Mouse (Mus musculus): ENCODE data around the gene Sspn. TPM values are rescaled to one million over a fixed set of nuclear protein-coding genes. Genes with fewer than 3 reads are reported as not detected.

The Sspn gene
- total and polyA plus RNA-seq, 3 experiments = not detected

- DNase-seq (ENCODE audit: low read depth, low spot score) = no peak
- no peak for TF ChIP-seq ZNF384 (IDR thresholded peaks at IDR 0.05; ENCODE audit: low read depth, low read length)
- TF ChIP-seq EP300 (IDR thresholded peaks at IDR 0.05; ENCODE audit: low read depth in 1 of 2, low read length in 2 of 2) = no peak
- no peak for TF ChIP-seq ELF1 (IDR thresholded peaks at IDR 0.05; ENCODE audit: low read depth, low read length)
- TF ChIP-seq GATA1 (IDR thresholded peaks at IDR 0.05; ENCODE audit: low read depth, low read length) = no peak
- TF ChIP-seq BHLHE40 (IDR thresholded peaks at IDR 0.05; ENCODE audit: borderline replicate concordance, low read depth, low read length) = no peak
- no peak for TF ChIP-seq HCFC1 (IDR thresholded peaks at IDR 0.05; ENCODE audit: low read depth, low read length)
- TF ChIP-seq RAD21 (IDR thresholded peaks at IDR 0.05; ENCODE audit: low read depth, low read length) = no peak
- no peak for TF ChIP-seq SIN3A (IDR thresholded peaks at IDR 0.05; ENCODE audit: low read length)
- no peak for TF ChIP-seq POLR2AphosphoS5 (IDR thresholded peaks at IDR 0.05; ENCODE audit: borderline replicate concordance, low read depth, low read length)
- TF ChIP-seq POLR2AphosphoS2 (IDR thresholded peaks at IDR 0.05; ENCODE audit: low read length) = no peak
- TF ChIP-seq MXI1 (IDR thresholded peaks at IDR 0.05; ENCODE audit: low read depth, low read length) = no peak
- no peak for TF ChIP-seq MAX (IDR thresholded peaks at IDR 0.05; ENCODE audit: low read length)
- no peak for TF ChIP-seq MYB (IDR thresholded peaks at IDR 0.05; ENCODE audit: low read depth, low read length)
- no peak for TF ChIP-seq MAZ (IDR thresholded peaks at IDR 0.05; ENCODE audit: low read depth, low read length)
- Histone ChIP-seq H3K79me2 (ENCODE audit: control insufficient read depth, insufficient read depth, low read length, poor library complexity) (no peaks in the 10 kb centered on the region), H3K9me3 (replicated peaks; ENCODE audit: insufficient read depth, low read length) (no peaks in the 10 kb centered on the region), H3K4me3 (ENCODE audit: control insufficient read depth in 1 of 2, insufficient read depth in 1 of 2, low read depth in 2 of 2, low read length in 2 of 2) (no peak overlapping the region), H3K4me1 (ENCODE audit: control insufficient read depth in 1 of 2, insufficient read depth in 2 of 2, low read length in 2 of 2) (peaks cover 0 to 14% of the 10 kb centered on the region in 2 experiments; a peak in 3 of 4 replicates), H3K36me3 (ENCODE audit: control insufficient read depth in 1 of 2, insufficient read depth in 2 of 2, low read length in 2 of 2) (no peaks in the 10 kb centered on the region; a peak in 1 of 4 replicates), H3K27me3 (ENCODE audit: control insufficient read depth in 1 of 2, insufficient read depth in 2 of 2, low read length in 2 of 2) (no peaks in the 10 kb centered on the region), H3K27ac (ENCODE audit: control insufficient read depth, low read depth, low read length) (no peak overlapping the region), H3K9ac (ENCODE audit: control insufficient read depth, low read depth, low read length, poor library complexity, severe bottlenecking) (no peak overlapping the region)
Observed at GRCm38 (mm10) chr6:146001396-146002191, 70.2 kb downstream of the Sspn start.

- Histone ChIP-seq H3K4me3 (ENCODE audit: control insufficient read depth in 1 of 2, insufficient read depth in 1 of 2, low read depth in 2 of 2, low read length in 2 of 2) (no peak overlapping the region), H3K27ac (ENCODE audit: control insufficient read depth, low read depth, low read length) (no peak overlapping the region), H3K27me3 (ENCODE audit: control insufficient read depth in 1 of 2, insufficient read depth in 2 of 2, low read length in 2 of 2) (no peaks in the 10 kb centered on the region), H3K36me3 (ENCODE audit: control insufficient read depth in 1 of 2, insufficient read depth in 2 of 2, low read length in 2 of 2) (no peaks in the 10 kb centered on the region; a peak in 1 of 4 replicates), H3K4me1 (ENCODE audit: control insufficient read depth in 1 of 2, insufficient read depth in 2 of 2, low read length in 2 of 2) (peaks cover 0 to 7% of the 10 kb centered on the region in 2 experiments; a peak in 2 of 4 replicates), H3K9ac (ENCODE audit: control insufficient read depth, low read depth, low read length, poor library complexity, severe bottlenecking) (no peak overlapping the region), H3K79me2 (ENCODE audit: control insufficient read depth, insufficient read depth, low read length, poor library complexity) (no peaks in the 10 kb centered on the region), H3K9me3 (replicated peaks; ENCODE audit: insufficient read depth, low read length) (no peaks in the 10 kb centered on the region)
- TF ChIP-seq ELF1 (IDR thresholded peaks at IDR 0.05; ENCODE audit: low read depth, low read length) = no peak
- no peak for TF ChIP-seq BHLHE40 (IDR thresholded peaks at IDR 0.05; ENCODE audit: borderline replicate concordance, low read depth, low read length)
- no peak for TF ChIP-seq TBP (IDR thresholded peaks at IDR 0.05; ENCODE audit: low read depth, low read length)
- TF ChIP-seq POLR2A (IDR thresholded peaks at IDR 0.05; ENCODE audit: control insufficient read depth in 1 of 2, insufficient read depth in 1 of 2, low read depth in 1 of 2, low read length in 2 of 2, poor library complexity in 1 of 2) = no peak
- TF ChIP-seq CHD1 (IDR thresholded peaks at IDR 0.05; ENCODE audit: low read depth, low read length) = no peak
- no peak for TF ChIP-seq TAL1 (IDR thresholded peaks at IDR 0.05; ENCODE audit: low read length)
- TF ChIP-seq EP300 (IDR thresholded peaks at IDR 0.05; ENCODE audit: low read depth in 1 of 2, low read length in 2 of 2) = no peak
- TF ChIP-seq HCFC1 (IDR thresholded peaks at IDR 0.05; ENCODE audit: low read depth, low read length) = no peak
- TF ChIP-seq ZKSCAN1 (IDR thresholded peaks at IDR 0.05; ENCODE audit: low read depth, low read length) = no peak
- no peak for TF ChIP-seq CHD2 (IDR thresholded peaks at IDR 0.05; ENCODE audit: low read length)
- TF ChIP-seq SIN3A (IDR thresholded peaks at IDR 0.05; ENCODE audit: low read length) = no peak
- no peak for TF ChIP-seq ZC3H11A (IDR thresholded peaks at IDR 0.05; ENCODE audit: low read depth, low read length)
- no peak for TF ChIP-seq GATA1 (IDR thresholded peaks at IDR 0.05; ENCODE audit: low read depth, low read length)
- no peak for TF ChIP-seq E2F4 (IDR thresholded peaks at IDR 0.05; ENCODE audit: borderline replicate concordance, low read depth, low read length)
- TF ChIP-seq SMC3 (IDR thresholded peaks at IDR 0.05; ENCODE audit: low read depth, low read length) = no peak
- no peak for TF ChIP-seq RAD21 (IDR thresholded peaks at IDR 0.05; ENCODE audit: low read depth, low read length)
- no peak for DNase-seq (ENCODE audit: low read depth, low spot score)
Observed at GRCm38 (mm10) chr6:146004174-146004601, 72.7 kb downstream of the Sspn start.

All from MEL (cell line).